Mouse (Mus musculus): ENCODE data around the gene Tex46.

The Tex46 gene

GRCm38 (mm10) chr4:136635995-136636394, 25.8 kb downstream of the Tex46 start:
- no peak for DNase-seq

- DNase-seq: no peak
Measured at GRCm38 (mm10) chr4:136636511-136636910, 26.3 kb downstream of the Tex46 start.

- no peak for DNase-seq
Measured at GRCm38 (mm10) chr4:136636983-136637562, 26.8 kb downstream of the Tex46 start.

- no peak for DNase-seq
Measured at GRCm38 (mm10) chr4:136637563-136638229, 27.5 kb downstream of the Tex46 start.

GRCm38 (mm10) chr4:136638230-136638750, 28.1 kb downstream of the Tex46 start:
- DNase-seq: no peak

- no peak for DNase-seq
Measured at GRCm38 (mm10) chr4:136638890-136639289, 28.7 kb downstream of the Tex46 start.

GRCm38 (mm10) chr4:136648922-136649479, 38.8 kb downstream of the Tex46 start:
- peak; percentile 52 to 83 for DNase-seq

- no peak for DNase-seq
Measured at GRCm38 (mm10) chr4:136649480-136650196, 39.4 kb downstream of the Tex46 start.

GRCm38 (mm10) chr4:136650261-136650660, 40.0 kb downstream of the Tex46 start:
- no peak for DNase-seq

GRCm38 (mm10) chr4:136651357-136651811, 41.1 kb downstream of the Tex46 start:
- DNase-seq: no peak

- no peak for DNase-seq
Measured at GRCm38 (mm10) chr4:136651882-136652527, 41.8 kb downstream of the Tex46 start.

- no peak for DNase-seq
Measured at GRCm38 (mm10) chr4:136652528-136652910, 42.3 kb downstream of the Tex46 start.

- DNase-seq: no peak
Measured at GRCm38 (mm10) chr4:136653019-136653418, 42.8 kb downstream of the Tex46 start.

GRCm38 (mm10) chr4:136653692-136654234, 43.5 kb downstream of the Tex46 start:
- DNase-seq: no peak

- no peak for DNase-seq
Measured at GRCm38 (mm10) chr4:136657914-136658313, 47.7 kb downstream of the Tex46 start.

Data from kidney, adult 8-10 months (tissue).